Mouse (Mus musculus) kidney, adult 9 months (tissue): ENCODE results near the gene 4933427D14Rik.

Experiments used
- DNase-seq: peaks from one replicate; pipeline ENCODE4 v3.0.0; 2022

Gene 4933427D14Rik

DNA sequence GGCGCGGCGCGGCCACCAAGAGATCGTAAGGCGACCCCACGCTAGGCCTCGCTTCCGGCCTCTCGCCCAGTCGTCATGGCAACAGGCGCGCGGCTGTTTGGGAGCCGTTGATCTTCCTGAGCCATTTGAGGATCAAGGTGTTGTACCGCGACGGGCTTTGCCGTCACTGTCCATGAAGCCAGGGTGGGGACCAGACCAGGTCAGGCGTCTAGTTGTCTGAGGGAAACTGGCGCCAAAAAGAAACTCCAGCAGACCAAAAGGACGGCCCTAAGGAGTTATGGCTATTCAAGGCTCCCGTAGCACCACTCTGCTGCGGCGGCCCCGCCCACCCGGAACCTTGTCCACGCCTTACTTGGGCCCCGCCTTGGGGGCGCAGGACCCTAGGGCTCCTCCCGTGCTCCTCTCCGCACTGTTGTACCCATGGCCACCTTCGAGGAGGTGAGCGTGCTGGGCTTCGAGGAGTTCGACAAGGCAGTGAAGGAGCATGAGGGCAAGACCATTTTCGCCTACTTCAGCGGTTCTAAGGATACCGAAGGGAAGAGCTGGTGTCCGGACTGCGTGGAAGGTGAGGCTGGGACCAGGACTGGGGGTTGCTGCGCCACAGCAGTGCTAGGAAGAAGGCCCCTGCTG lies at the start of gene 4933427D14Rik, which contains the start of gene Txndc17:
4933427D14Rik (minus strand) TSS at position 256 of the 630 bp plus-strand sequence.
Txndc17 (plus strand) TSS at position 344 of the 630 bp plus-strand sequence.
- peak; percentile 92 for DNase-seq

DNA sequence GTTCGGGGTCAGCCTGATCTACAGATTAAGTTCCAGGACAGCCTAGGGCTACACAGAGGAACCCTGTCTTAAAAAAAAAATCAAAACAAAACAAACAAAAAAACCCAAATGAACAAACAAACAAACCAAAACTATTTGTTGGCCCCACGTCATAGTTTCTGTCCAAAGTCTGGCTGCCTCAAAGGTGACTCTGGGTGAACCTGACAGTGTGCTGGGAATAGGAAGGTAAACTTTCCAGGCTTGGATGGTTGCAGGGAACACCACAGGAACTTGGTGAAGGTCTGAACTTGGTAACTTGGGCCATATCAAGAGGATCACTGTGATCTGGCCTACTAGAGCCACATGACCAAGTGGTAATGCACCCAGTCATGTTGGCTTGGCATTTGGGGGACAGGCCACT lies 49.2 kb upstream of the 4933427D14Rik start:
- no peak for DNase-seq

GRCm38 (mm10) chr11:72255629-72256028 lies 48.4 kb upstream of the 4933427D14Rik start:
- no peak for DNase-seq

DNA sequence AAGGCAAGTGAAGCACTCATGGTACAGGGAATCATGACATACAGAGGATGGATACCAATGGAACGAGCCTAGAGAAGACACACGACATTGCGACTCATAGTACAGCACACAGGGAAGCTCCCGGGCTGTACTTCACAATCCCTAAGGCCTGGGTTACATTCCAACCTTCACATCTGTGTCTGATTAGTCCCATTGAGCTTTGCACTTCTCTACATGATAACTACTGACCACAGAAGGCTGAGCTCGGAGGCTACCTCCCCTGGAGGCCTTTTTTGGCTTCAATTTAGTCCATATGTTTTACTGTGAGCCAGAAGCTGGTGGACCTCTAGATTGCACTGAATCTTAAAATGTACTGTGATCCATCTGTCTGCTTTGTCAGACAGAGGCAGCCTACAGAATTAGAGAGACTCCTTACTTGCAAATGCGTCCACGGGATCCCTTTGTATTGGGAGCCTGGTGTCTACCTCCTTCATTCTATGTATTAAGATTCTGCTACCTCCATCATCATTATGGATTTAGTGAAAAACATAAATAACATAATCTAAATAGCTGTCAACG lies 38.0 kb upstream of the 4933427D14Rik start:
- no peak for DNase-seq

DNA sequence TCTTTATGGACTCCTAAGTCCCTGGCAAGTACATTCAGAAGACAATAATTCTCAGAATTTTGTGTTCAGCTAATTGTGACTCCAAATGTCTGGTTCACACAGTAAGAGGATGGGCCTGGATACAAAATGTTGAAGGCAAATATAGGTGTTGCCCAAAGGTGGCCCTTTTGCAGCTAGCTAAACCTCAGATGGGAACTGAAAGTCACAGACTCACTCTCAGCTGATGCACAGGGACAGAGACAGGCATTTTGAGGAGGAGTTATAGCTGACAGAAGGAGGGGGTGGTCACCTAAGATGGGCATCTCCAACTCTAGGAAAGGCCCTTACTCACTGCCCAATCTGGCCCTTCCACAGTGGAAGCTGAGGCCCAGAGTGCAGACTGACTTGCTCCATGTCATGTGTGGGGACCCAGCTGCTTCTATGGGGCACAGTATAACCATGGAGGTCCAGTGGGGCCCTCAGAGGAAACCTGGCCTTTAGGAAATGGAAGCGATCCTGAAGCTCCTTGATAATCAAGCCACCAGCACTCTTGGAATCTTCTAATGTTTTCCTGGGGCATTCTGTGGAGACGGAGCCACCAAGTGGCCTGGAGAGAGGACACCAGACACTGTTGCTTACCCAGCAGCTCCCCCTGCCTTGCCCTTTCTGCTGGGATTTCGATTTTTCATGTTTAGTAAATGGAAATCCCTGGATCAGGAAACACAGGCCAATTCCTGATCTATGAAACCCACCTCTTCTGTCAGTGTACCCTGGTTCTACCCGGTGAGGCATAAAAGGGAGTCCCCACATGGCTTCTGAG lies 33.0 kb upstream of the 4933427D14Rik start:
- DNase-seq = no peak

DNA sequence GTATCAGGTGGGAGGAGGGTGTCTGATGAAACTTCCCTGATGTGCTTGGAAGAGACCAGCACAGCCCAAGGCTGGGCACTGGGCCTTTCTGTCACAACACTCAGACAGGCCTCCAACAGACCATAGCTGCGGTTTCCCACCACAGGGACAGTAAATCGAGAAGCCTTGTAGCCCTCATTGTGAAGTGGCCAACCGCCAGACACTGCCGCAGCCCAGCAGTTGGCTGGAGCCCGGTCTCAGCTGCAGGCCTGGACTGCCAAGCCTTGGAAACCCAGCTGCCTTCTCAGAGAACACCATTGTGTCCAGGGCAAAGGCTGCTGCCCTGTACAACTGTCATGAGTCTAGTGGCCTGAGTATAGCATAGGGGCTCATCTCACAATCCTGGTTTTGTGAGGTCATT lies 26.8 kb upstream of the 4933427D14Rik start:
- DNase-seq = no peak

DNA sequence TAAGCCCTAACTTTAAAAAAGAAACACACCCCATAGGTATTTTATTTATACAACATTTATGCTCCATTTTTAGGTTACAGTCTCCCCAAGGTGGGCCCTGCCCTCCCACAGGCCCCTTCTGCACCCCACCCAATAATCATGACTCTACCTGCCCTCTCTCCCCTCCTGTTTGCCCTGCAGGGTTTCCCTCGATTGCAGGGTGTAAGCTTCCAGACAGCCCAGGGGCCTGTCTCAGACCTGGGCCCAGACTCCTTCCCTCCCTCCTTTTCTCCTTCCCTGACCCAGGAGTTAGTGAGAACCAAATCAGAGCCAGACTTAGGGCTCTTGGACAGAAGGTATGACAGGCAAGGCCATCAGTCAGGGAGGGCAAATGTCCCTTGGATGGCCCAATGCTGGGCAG lies 25.7 kb upstream of the 4933427D14Rik start:
- no peak for DNase-seq

GRCm38 (mm10) chr11:72232068-72232467 lies 24.8 kb upstream of the 4933427D14Rik start:
- no peak for DNase-seq

DNA sequence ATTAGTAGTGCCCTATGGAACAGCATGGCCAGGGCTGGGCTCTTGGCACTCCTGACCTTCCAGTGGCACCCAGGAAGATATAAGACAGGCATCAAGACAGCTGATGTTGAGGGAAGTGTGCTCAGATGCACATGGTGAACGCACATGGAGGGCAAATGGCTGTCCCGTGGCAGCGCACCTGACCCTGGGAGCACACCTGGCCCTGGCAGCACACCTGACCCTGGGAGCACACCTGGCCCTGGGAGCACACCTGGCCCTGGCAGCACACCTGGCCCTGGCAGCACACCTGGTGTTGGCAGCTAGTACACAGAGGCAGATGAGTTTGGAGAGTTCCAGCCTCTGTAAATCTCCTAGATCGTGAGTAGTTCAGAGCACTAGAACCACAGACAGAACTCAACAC lies 21.3 kb upstream of the 4933427D14Rik start:
- DNase-seq = no peak

DNA sequence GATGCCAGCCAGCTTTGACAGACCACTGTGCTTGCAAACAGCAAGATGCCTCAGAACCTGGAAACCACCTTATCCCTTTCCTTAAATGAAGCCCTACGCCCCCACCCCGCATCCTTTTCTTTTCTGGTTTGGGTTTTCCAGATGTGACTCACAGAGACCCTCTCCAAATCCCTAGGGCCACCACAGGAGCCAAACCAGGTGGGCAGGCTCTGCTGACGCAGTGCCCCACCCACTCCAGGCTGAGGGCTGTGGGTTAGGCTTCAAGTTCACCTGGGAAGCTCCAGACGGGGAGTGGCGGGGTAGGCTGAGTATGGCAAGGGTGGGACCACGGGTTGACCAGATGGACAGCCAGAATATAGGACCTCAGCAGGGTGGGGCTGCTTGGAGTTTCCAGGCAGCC lies 19.6 kb upstream of the 4933427D14Rik start:
- no peak for DNase-seq

- DNase-seq = no peak
These were observed 18.9 kb upstream of the 4933427D14Rik start for GRCm38 (mm10) chr11:72226020-72226791.

- peak; percentile 78 for DNase-seq
These were observed 17.6 kb upstream of the 4933427D14Rik start for GRCm38 (mm10) chr11:72224865-72225264.

GRCm38 (mm10) chr11:72223414-72223813 lies 16.2 kb upstream of the 4933427D14Rik start:
- DNase-seq = no peak

DNA sequence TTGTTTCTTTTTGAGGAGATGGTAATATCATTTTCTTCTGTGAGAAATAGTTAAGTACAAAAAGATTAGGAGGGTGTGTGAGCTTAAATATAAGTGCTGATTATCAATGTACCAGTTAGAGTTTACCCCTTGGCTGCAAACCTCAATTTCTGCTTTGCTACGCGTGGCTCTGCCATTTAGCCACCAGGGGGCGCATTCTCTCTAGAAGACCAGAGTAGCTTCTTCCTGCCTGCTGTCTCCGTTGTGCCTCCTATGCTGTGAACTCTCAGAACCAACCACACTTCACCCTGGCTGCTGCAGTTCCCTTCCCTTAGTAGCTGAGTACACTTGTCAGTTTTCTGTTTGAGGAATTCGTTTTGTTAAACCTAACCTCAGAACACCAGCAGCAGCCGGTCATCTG lies 14.0 kb upstream of the 4933427D14Rik start:
- DNase-seq = peak; percentile 65

DNA sequence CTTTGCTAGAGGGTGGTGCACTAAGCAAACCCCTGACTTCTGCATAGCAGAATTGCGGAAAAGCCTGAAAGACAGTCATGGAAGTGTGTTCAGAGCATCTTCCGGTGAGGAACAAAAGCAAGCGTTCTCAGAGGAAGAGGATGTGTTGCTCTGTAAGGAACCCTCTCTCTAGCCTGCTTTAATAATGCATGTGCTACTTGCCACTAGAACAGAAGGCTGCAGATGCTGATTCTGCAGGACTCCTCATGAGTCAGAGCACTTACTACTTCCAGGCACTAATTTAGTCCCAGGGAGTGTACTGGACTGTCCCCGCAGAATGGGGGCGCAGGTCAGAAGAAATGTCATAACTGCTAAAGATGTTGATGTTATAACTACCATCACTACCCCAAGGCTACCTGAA lies 9.9 kb upstream of the 4933427D14Rik start:
- DNase-seq = no peak

DNA sequence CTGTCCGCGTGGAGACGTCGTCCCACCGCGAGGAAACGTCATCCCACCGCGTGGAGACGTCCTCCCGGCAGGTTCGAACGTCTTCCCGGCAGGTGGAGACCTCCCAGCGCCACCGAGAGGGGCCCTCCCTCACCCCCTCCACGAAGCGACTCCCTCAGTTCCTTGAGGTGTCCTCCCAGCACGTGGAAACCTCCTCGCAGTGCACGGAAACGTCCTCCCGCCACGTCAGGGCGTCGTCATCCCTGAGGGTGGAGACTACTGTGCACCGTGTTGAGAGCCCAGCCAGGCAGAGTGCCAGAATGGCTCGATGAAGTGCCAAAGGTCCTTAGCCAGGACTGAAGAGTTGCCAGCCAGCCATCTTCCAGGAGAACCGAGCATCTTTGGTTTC lies 8.1 kb upstream of the 4933427D14Rik start, which contains the start of gene Med31:
Med31 (minus strand) TSS at position 183 of the 388 bp plus-strand sequence.
- peak; percentile 92 for DNase-seq

DNA sequence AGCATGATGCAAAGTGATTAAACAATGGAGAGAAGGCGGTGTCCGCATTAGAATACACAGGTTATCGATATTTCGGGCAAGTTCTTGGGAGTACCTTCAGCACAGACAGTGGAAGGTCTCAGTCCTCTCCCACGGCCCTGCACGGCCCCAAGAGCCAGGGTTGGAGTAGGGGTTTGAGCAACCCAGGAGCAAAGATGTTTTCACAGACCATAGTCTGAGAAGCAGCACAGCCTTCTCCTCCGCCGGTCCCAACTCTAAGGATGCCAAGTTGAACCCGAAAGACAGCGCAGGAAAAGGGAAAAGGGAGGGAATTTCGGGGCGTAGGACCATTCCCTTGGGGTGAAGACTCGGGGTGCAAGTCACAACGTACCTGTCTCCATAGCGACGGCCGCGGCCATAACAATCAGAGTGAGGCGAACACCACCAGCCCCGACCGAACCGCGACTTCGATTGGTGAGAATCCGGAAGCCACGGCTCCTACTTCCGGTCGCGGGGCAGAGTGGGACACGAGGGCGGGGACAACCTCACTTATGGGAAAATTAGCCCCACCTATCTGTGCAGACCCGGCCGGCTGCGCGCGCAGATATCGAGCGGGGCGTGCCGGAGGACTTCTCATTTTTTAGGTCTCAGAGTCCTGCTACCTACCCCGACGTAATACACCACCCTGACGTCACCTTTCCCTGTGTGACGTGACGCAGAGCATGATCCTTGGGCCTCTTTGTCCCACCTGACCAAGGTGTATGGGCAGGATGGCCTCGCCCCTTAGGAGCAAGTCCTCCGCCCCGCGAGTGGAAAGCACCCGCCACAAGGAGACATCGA lies 7.5 kb upstream of the 4933427D14Rik start:
- DNase-seq = peak; percentile 97

GRCm38 (mm10) chr11:72207834-72208377 lies 647 bp upstream of the 4933427D14Rik start:
- DNase-seq = peak; percentile 75

- DNase-seq = no peak
These were observed 687 bp downstream of the 4933427D14Rik start, which contains the start of gene Gm43951 for GRCm38 (mm10) chr11:72206341-72207203. Gene Gm43951 (minus strand): TSS chr11:72206840.

DNA sequence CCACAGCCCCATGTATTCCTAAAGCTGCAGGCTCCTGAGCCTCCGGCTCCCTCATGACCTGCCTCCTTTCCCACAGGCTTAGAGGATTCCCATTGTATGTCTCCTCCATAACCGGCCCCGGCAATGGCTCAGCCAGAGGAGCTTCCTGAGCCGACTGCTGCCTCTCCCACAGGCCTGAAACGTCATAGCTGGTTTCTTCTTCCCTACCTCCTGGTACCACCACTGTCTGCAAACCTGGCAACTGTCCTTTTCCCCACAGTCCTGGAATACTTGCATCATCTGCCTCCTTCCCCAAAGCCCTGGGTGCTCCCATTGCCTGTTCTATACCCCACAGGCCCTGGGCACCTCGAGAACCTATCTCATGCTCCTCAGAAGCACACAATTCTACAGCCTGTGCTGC lies 2.0 kb downstream of the 4933427D14Rik start:
- no peak for DNase-seq

GRCm38 (mm10) chr11:72203440-72203839 lies 3.8 kb downstream of the 4933427D14Rik start:
- DNase-seq = no peak
